Mouse (Mus musculus) E14TG2a.4 (cell line): Measurements from ENCODE around the gene Tspan6.

ENCODE experiments used
- H3K27me3 ChIP-seq: 2 replicates; pipeline ENCODE4 v1.6.1; 2014; ENCODE audit warnings: low read length, control low read depth; ENCODE audit not compliant: insufficient read depth
- H3K36me3 ChIP-seq: 2 replicates; pipeline ENCODE4 v1.6.1; 2014; ENCODE audit warnings: low read length, control low read depth; ENCODE audit not compliant: insufficient read depth
- H3K4me1 ChIP-seq: replicated peaks from 2 replicates; pipeline ENCODE4 v1.6.1; 2014; ENCODE audit warnings: low read depth, low read length, control low read depth
- H3K4me3 ChIP-seq: replicated peaks from 2 replicates; pipeline ENCODE4 v1.5.1; 2014; ENCODE audit warnings: mild to moderate bottlenecking, low read length
- H3K9me3 ChIP-seq: 2 replicates; pipeline ENCODE4 v1.6.1; 2014; ENCODE audit warnings: low read length, control low read depth
- CTCF ChIP-seq: conservative IDR thresholded peaks from 2 replicates; pipeline ENCODE4 v1.5.1; 2014; ENCODE audit warnings: low read length
- NANOG ChIP-seq: IDR thresholded peaks from 2 replicates; pipeline ENCODE4 v1.6.1; 2014; ENCODE audit warnings: borderline replicate concordance, low read length, mixed read lengths
- POU5F1 ChIP-seq: IDR thresholded peaks from 2 replicates; pipeline ENCODE4 v1.6.1; 2014; ENCODE audit warnings: low read length, borderline replicate concordance

The Tspan6 gene

DNA sequence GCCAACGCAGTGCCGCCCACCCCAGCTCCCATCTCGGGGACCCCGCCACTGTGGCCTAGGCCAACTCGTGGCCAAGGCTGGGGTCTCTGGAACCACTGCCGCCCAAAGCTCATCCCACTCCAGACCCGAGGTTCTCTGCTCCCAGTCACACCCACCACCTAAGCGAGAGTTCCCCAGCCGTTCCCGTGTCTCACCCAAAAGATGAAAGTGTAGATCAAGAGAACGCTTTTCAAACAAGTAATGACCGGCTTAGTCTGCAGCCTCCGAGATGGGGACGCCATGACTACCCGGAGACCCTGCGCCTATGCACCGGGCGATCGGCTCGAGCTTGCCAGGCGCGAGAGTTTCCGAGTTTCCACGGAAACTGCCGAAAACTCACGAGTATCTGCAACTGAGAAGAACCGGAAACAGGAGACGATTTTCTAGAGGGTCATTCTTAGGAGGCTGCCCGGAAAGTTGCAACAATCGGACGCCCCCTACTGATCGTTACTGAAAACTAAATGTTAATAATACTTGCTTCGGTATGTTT, at the start of gene Tspan6:
Gene Tspan6, minus strand, starts transcription at position 416 of the 529 bp plus-strand sequence.
- Histone ChIP-seq H3K36me3 (no peaks in the 10 kb centered on the region; the same call in 1 of the 2 replicates), H3K4me3 (peak within 1 kb of the TSS; percentile 72), H3K4me1 (no peaks in the 10 kb centered on the region), H3K9me3 (no peaks in the 10 kb centered on the region), H3K27me3 (no peaks in the 10 kb centered on the region)
- no peak for TF ChIP-seq POU5F1

DNA sequence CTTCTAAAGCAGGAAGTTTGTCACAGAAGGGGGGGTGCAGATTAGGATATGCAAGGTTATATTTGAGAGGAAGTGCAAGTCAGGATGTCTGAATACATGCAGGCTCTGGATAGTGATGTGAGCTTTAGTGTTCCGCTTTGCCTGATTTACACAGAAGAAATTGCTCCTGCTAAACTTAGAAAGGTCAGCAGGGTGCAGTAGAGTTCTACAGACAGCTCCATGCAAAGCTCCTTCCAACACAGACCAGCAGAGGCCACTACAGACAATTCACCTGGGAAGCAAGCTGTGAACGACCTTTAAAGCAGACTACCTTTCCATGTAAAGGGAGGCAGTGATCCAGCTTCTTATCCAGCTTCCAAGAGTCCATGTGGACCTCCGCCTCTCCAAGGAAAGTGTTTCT, 49.2 kb upstream of the Tspan6 start:
- TF ChIP-seq POU5F1 (no peak), CTCF (peak; percentile 39), NANOG (no peak)
- Histone ChIP-seq H3K4me3 (no peak overlapping the region), H3K36me3 (no peaks in the 10 kb centered on the region), H3K9me3 (no peaks in the 10 kb centered on the region), H3K27me3 (no peaks in the 10 kb centered on the region), H3K4me1 (no peaks in the 10 kb centered on the region)

DNA sequence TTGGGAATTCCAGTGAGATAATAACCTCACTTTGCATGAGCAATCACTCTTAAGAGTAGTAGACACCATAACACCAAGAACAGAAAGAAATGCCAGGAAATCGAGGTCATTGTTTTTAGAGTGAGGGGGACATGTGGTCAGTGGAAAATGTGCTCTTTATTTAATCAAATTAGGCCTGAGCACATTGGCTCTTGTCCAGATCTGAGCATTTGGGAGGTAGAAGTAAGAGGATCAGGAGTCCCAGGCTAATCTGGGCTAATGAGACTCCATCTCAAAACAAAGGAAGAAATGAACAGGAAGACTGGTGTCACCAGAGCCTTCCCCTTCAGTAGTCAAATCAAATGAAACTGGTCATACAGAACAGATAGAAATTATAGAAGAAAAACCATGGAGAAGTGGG, 41.3 kb upstream of the Tspan6 start:
- no peak for TF ChIP-seq NANOG
- TF ChIP-seq CTCF, result no peak
- no peak for TF ChIP-seq POU5F1
- Histone ChIP-seq H3K27me3 (no peaks in the 10 kb centered on the region), H3K36me3 (no peaks in the 10 kb centered on the region), H3K4me3 (no peak overlapping the region), H3K9me3 (no peaks in the 10 kb centered on the region), H3K4me1 (no peaks in the 10 kb centered on the region)

- TF ChIP-seq NANOG, result no peak
- no peak for TF ChIP-seq CTCF
- no peak for TF ChIP-seq POU5F1
- Histone ChIP-seq H3K36me3 (no peaks in the 10 kb centered on the region), H3K4me3 (no peak overlapping the region)
These were observed 38.5 kb upstream of the Tspan6 start for GRCm38 (mm10) chrX:133936605-133937225.

GRCm38 (mm10) chrX:133931302-133932013, 33.2 kb upstream of the Tspan6 start:
- H3K27me3 ChIP-seq, result no peaks in the 10 kb centered on the region
- H3K9me3 ChIP-seq, result no peaks in the 10 kb centered on the region
- TF ChIP-seq CTCF, result peak; percentile 23
- TF ChIP-seq POU5F1, result no peak

More at GRCm38 (mm10) chrX:133936605-133937225, 38.5 kb upstream of the Tspan6 start:
- Histone ChIP-seq H3K9me3 (no peaks in the 10 kb centered on the region), H3K27me3 (no peaks in the 10 kb centered on the region), H3K4me1 (no peaks in the 10 kb centered on the region)

DNA sequence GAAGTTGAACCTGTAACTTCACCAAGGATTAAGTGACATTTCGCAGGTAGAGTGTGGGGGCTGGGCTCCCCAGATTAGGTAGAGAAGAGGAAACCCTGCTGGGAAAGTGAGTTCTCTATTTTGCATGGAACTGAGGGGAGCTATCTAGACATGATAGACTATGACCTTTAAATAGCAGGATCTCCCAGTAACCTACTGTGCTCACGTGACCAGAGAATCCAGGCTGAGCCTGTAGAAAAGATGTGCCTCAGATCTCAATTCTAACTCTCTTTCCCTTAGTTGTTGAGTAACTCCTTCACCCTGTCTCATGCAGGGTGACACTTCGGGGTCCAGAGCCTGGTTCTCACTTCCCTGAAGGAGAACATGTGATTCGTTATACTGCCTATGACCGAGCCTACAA, 28.5 kb upstream of the Tspan6 start:
- Histone ChIP-seq H3K36me3 (no peaks in the 10 kb centered on the region), H3K4me3 (no peak overlapping the region), H3K4me1 (no peaks in the 10 kb centered on the region), H3K27me3 (no peaks in the 10 kb centered on the region), H3K9me3 (no peaks in the 10 kb centered on the region)
- TF ChIP-seq POU5F1 (no peak), NANOG (no peak), CTCF (no peak)

More at GRCm38 (mm10) chrX:133931302-133932013, 33.2 kb upstream of the Tspan6 start:
- Histone ChIP-seq H3K36me3 (no peaks in the 10 kb centered on the region), H3K4me3 (no peak overlapping the region), H3K4me1 (no peaks in the 10 kb centered on the region)

DNA sequence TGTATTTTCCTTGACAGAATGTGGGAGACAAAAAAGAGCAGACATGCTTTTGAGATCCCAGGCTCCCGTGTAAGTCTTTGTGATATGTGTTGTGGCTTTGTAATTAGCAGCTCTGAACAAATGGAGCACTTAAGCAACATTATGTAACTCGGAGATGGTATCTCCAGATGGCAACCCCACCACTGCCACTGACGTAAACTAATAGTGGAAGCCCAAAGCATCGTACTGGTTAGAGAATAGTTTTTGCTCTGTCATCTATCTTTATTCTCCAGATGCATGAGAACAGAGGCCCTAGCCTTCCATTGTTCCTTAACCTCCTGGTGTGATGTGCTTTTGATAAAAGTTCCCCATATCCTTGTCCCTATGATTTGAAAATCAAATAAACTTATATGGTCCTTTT, 23.0 kb upstream of the Tspan6 start:
- H3K4me3 ChIP-seq, result no peak overlapping the region
- no peaks in the 10 kb centered on the region for H3K9me3 ChIP-seq
- no peak for TF ChIP-seq CTCF
- H3K27me3 ChIP-seq, result no peaks in the 10 kb centered on the region
- H3K4me1 ChIP-seq, result no peaks in the 10 kb centered on the region
- no peaks in the 10 kb centered on the region for H3K36me3 ChIP-seq

GRCm38 (mm10) chrX:133914219-133914618, 16.0 kb upstream of the Tspan6 start:
- TF ChIP-seq CTCF (no peak), NANOG (no peak), POU5F1 (no peak)
- no peaks in the 10 kb centered on the region for H3K36me3 ChIP-seq
- H3K4me1 ChIP-seq, result no peaks in the 10 kb centered on the region
- no peaks in the 10 kb centered on the region for H3K27me3 ChIP-seq
- no peak overlapping the region for H3K4me3 ChIP-seq
- no peaks in the 10 kb centered on the region for H3K9me3 ChIP-seq

- no peaks in the 10 kb centered on the region for H3K4me1 ChIP-seq
- no peak overlapping the region for H3K4me3 ChIP-seq
- H3K27me3 ChIP-seq, result no peaks in the 10 kb centered on the region
- TF ChIP-seq POU5F1 (no peak), NANOG (no peak), CTCF (no peak)
- H3K9me3 ChIP-seq, result no peaks in the 10 kb centered on the region
- no peaks in the 10 kb centered on the region for H3K36me3 ChIP-seq
These were observed 14.8 kb upstream of the Tspan6 start for GRCm38 (mm10) chrX:133913006-133913405.
